Mouse (Mus musculus): Measurements from ENCODE around the gene Slc9a5.

- TF ChIP-seq GATA1 (IDR thresholded peaks at IDR 0.05; ENCODE audit: low read length) (no peak), TAL1 (IDR thresholded peaks at IDR 0.05; ENCODE audit: low read length) (no peak)
These were observed 591 bp downstream of the Slc9a5 start for GRCm38 (mm10) chr8:105349096-105349771.

Data from erythroblast, embryonic 14.5 days (primary cell).